Mouse (Mus musculus) C2C12 (cell line): ENCODE measurements around the gene Lonrf2.

Experiments used
- CEBPB ChIP-seq: IDR thresholded peaks from one replicate; pipeline ENCODE4 v1.6.1; 2011; ENCODE audit warnings: low read depth, mild to moderate bottlenecking, control low read depth, moderate library complexity
- CTCF ChIP-seq: IDR thresholded peaks from one replicate; pipeline ENCODE4 v1.5.1; 2011; ENCODE audit not compliant: control insufficient read depth, insufficient read depth, insufficient read length
- FOSL1 ChIP-seq: IDR thresholded peaks from one replicate; pipeline ENCODE4 v1.8.0; 2011; ENCODE audit warnings: mild to moderate bottlenecking, low read length; ENCODE audit not compliant: poor library complexity, insufficient read depth, severe bottlenecking
- MYOD1 ChIP-seq: IDR thresholded peaks from one replicate; pipeline ENCODE4 v1.6.1; 2011; ENCODE audit warnings: low read depth; ENCODE audit not compliant: control insufficient read depth, insufficient read length
- USF1 ChIP-seq: IDR thresholded peaks from one replicate; pipeline ENCODE4 v1.6.1; 2011; ENCODE audit warnings: low read depth, mild to moderate bottlenecking, control low read depth, moderate library complexity

DNA sequence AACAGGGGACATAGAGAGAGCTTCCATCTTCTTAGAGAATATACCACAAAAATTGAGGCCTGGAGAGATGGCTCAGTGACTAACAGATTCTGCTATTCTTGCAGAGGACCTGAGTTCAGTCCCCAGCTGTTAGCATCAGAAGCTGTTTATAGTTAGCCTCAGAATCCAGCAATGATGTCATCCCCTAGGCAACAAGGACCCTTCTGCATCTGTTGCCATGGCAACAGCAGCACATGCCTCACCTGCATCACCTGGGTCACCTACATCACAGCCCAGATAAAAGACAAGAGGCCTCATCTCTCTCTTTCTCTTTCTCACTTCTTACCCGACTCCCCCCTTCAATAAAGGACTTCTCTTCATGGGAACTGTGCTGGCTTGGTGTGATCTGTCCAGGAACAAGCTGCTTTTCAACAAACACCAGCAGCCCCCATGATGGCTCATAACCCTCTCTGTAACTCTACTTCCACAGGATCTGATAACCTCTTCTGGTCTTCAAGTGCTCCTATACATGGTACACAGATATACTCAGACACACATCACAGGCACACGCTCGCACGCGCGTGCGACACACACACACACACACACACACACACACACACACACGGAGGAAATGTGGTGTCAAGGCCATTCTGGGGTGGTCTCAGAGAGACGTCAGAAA lies 24.5 kb upstream of the Lonrf2 start:
- TF ChIP-seq CTCF = no peak
- no peak for TF ChIP-seq USF1
- TF ChIP-seq FOSL1 = no peak
- TF ChIP-seq MYOD1 = no peak
- no peak for TF ChIP-seq CEBPB
